Comparison of ENCODE assay signal across 32 mouse cellular contexts in the genomic region with DNA sequence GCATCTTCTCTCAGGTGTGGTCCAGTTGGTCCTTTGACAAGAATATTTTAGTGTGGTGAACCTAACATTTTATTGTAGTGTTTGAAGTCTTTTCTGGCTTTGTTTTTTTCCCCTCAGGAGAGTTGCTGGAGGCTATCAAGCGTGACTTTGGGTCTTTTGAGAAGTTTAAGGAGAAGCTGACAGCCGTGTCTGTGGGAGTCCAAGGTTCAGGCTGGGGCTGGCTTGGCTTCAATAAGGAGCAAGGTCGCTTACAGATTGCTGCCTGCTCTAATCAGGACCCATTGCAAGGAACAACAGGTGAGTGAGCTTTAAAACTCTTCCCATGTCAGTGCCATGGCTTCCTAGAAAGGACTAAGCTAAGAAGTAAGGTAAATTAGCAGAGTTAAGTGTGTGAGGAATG. TPM values are rescaled to one million over a fixed set of nuclear protein-coding genes. Genes with fewer than 3 reads are reported as not detected.
DNase-seq lines count a peak whose midpoint lies in the region; ATAC-seq and TF ChIP-seq lines count a peak whose summit lies in the region.
"Had no signal": no experiment of that assay in that cellular context is flagged by ENCODE, and none has a peak within 500 bp of the region (broad histone marks: within the 10 kb centered on the region; RNA-seq: fewer than 3 reads in every experiment).

No protein-coding gene starts in this region.

- H3K36me3 ChIP-seq in intestine, embryonic 16.5 days (ENCODE audit: control insufficient read depth, insufficient read depth, low read length): peaks cover 5% of the 10 kb centered on the region; the same call in 1 of the 2 replicates
- 0 out of 2 replicates have a peak, but pooled peaks cover 14% of the 10 kb centered on the region for H3K36me3 ChIP-seq in intestine, embryonic 15.5 days
- H3K36me3 ChIP-seq in kidney, adult 2 months (ENCODE audit: control insufficient read depth, insufficient read depth, low read length): peaks cover 12% of the 10 kb centered on the region
- H3K36me3 ChIP-seq in kidney, embryonic 14.5 days (ENCODE audit: control insufficient read depth, insufficient read depth, low read length): peaks cover 29% of the 10 kb centered on the region

- peak; percentile 91 for DNase-seq in kidney, adult 2 months
- DNase-seq in kidney, postnatal 14 days: peak; percentile 73
- no peak for DNase-seq in left cerebral cortex, postnatal 36 days (ENCODE audit: low spot score in 2 of 2)
- DNase-seq in spleen, postnatal 14 days (ENCODE audit: low spot score in 2 of 2): no peak
- DNase-seq: adrenal gland, adult 2 months; adrenal gland, postnatal 14 days; B cell, adult 2 months; cerebellum, adult 11 months; cerebellum, adult 8-10 months; cerebellum, postnatal 10 days; cerebellum, postnatal 36 days; embryo, embryonic 11 days; gastrocnemius, postnatal 25 days; heart, adult 18-20 months had no signal

- H3K4me1 ChIP-seq in intestine, embryonic 16.5 days (ENCODE audit: control insufficient read depth, insufficient read depth, low read length): peaks cover 6% of the 10 kb centered on the region; the same call in 1 of the 2 replicates
- H3K4me1 ChIP-seq in intestine, embryonic 15.5 days (replicated peaks): peaks cover 7% of the 10 kb centered on the region
- H3K4me1 ChIP-seq in kidney, adult 2 months (ENCODE audit: control insufficient read depth, insufficient read depth, low read length): peaks cover 3% of the 10 kb centered on the region; the same call in 1 of the 2 replicates
- H3K4me1 ChIP-seq in kidney, embryonic 14.5 days (ENCODE audit: control insufficient read depth, insufficient read depth, low read length): peaks cover 11% of the 10 kb centered on the region; the same call in 1 of the 2 replicates

- intact Hi-C loops in left cerebral cortex, postnatal 36 days (cut with DNase I): no loop called here

- no peak for TF ChIP-seq POLR2A in kidney, adult 2 months (IDR thresholded peaks at IDR 0.05; ENCODE audit: low read depth, low read length)

- H3K27ac ChIP-seq in intestine, embryonic 16.5 days (ENCODE audit: low read length): no peak overlapping the region
- H3K27ac ChIP-seq in intestine, embryonic 15.5 days: no peak overlapping the region
- peak overlapping the region; percentile 32 for H3K27ac ChIP-seq in kidney, adult 2 months (ENCODE audit: insufficient read depth, low read depth, low read length)
- no peak overlapping the region for H3K27ac ChIP-seq in kidney, embryonic 14.5 days (ENCODE audit: low read depth, low read length)
- H3K27ac ChIP-seq: embryonic facial prominence, embryonic 10.5 days; embryonic facial prominence, embryonic 13.5 days; forebrain, embryonic 12.5 days; forebrain, embryonic 15.5 days; heart, embryonic 10.5 days; heart, embryonic 13.5 days; hindbrain, embryonic 13.5 days had no signal

- no peaks in the 10 kb centered on the region for H3K27me3 ChIP-seq in intestine, embryonic 16.5 days (replicated peaks; ENCODE audit: control insufficient read depth, insufficient read depth, low read length)
- H3K27me3 ChIP-seq in intestine, embryonic 15.5 days (replicated peaks): no peaks in the 10 kb centered on the region
- no peaks in the 10 kb centered on the region for H3K27me3 ChIP-seq in kidney, adult 2 months (replicated peaks; ENCODE audit: control insufficient read depth, insufficient read depth, low read length)
- no peaks in the 10 kb centered on the region for H3K27me3 ChIP-seq in kidney, embryonic 14.5 days (ENCODE audit: control insufficient read depth, insufficient read depth, low read length)
- H3K27me3 ChIP-seq: CH12.LX; embryonic facial prominence, embryonic 13.5 days; forebrain, embryonic 12.5 days; forebrain, embryonic 15.5 days; heart, embryonic 13.5 days; hindbrain, embryonic 13.5 days; Patski had no signal

- no peak overlapping the region for H3K4me2 ChIP-seq in intestine, embryonic 16.5 days (ENCODE audit: low read depth, low read length)
- H3K4me2 ChIP-seq in intestine, embryonic 15.5 days (replicated peaks): no peak overlapping the region
- no peak overlapping the region for H3K4me2 ChIP-seq in kidney, embryonic 14.5 days (replicated peaks; ENCODE audit: low read depth, low read length)
- H3K4me2 ChIP-seq: embryonic facial prominence, embryonic 13.5 days; forebrain, embryonic 12.5 days; forebrain, embryonic 15.5 days; heart, embryonic 13.5 days; hindbrain, embryonic 13.5 days had no signal

- 0 out of 2 replicates have a peak, but pooled peaks have one; percentile 36 for ATAC-seq in intestine, embryonic 16.5 days
- ATAC-seq in intestine, embryonic 15.5 days: no peak
- ATAC-seq in kidney, embryonic 14.5 days (ENCODE audit: low FRiP score, low TSS enrichment): no peak
- ATAC-seq: forebrain, embryonic 15.5 days; hindbrain, embryonic 16.5 days; Patski had no signal

- no peak overlapping the region for H3K4me3 ChIP-seq in intestine, embryonic 16.5 days (ENCODE audit: low read length)
- H3K4me3 ChIP-seq in intestine, embryonic 15.5 days (replicated peaks): no peak overlapping the region
- no peak overlapping the region for H3K4me3 ChIP-seq in kidney, adult 2 months (ENCODE audit: insufficient read depth, low read depth, low read length)
- no peak overlapping the region for H3K4me3 ChIP-seq in kidney, embryonic 14.5 days (ENCODE audit: low read length)
- H3K4me3 ChIP-seq: embryonic facial prominence, embryonic 10.5 days; embryonic facial prominence, embryonic 13.5 days; erythroblast, embryonic 14.5 days; forebrain, embryonic 12.5 days; forebrain, embryonic 15.5 days; heart, embryonic 10.5 days; heart, embryonic 13.5 days; hindbrain, embryonic 13.5 days had no signal

- no peak overlapping the region for H3K9ac ChIP-seq in intestine, embryonic 16.5 days (ENCODE audit: low read depth, low read length)
- no peak overlapping the region for H3K9ac ChIP-seq in intestine, embryonic 15.5 days
- no peak overlapping the region for H3K9ac ChIP-seq in kidney, embryonic 14.5 days (ENCODE audit: low read depth, low read length)
- H3K9ac ChIP-seq: embryonic facial prominence, embryonic 13.5 days; forebrain, embryonic 12.5 days; forebrain, embryonic 15.5 days; heart, embryonic 13.5 days; hindbrain, embryonic 13.5 days had no signal

- no peak for TF ChIP-seq CTCF in kidney, adult 2 months (conservative IDR thresholded peaks at IDR 0.05; ENCODE audit: insufficient read depth, insufficient read length, low read depth, low read length)

- 78% methylated on average over 3 of the region's 3 CpGs for WGBS in intestine, embryonic 16.5 days
- 69% methylated on average over 3 of the region's 3 CpGs for WGBS in intestine, embryonic 15.5 days
- 39% methylated on average over 3 of the region's 3 CpGs for WGBS in kidney, adult 2 months
- 60% methylated on average over 3 of the region's 3 CpGs for WGBS in kidney, embryonic 14.5 days

- no peaks in the 10 kb centered on the region for H3K9me3 ChIP-seq in intestine, embryonic 16.5 days (ENCODE audit: control insufficient read depth, low read length)
- no peaks in the 10 kb centered on the region for H3K9me3 ChIP-seq in intestine, embryonic 15.5 days
- no peaks in the 10 kb centered on the region for H3K9me3 ChIP-seq in kidney, embryonic 14.5 days (ENCODE audit: control insufficient read depth, low read length)
- H3K9me3 ChIP-seq: embryonic facial prominence, embryonic 10.5 days; embryonic facial prominence, embryonic 13.5 days; forebrain, embryonic 12.5 days; forebrain, embryonic 15.5 days; G1E; heart, embryonic 10.5 days; heart, embryonic 13.5 days; hindbrain, embryonic 13.5 days had no signal

RNA-seq across cellular contexts. Expression of gene Sod2, which starts 6.7 kb away (rescaled TPM):
- polyA plus RNA-seq in intestine, embryonic 16.5 days (2015; fragmentation: Nextera tagmentation; extraction: Ambion mirVana): 191 and 196 TPM in 2 replicates
- polyA plus RNA-seq in intestine, embryonic 15.5 days (2015; fragmentation: Nextera tagmentation; extraction: Ambion mirVana): 163 and 167 TPM in 2 replicates
- 731 and 1,146 TPM in 2 replicates for polyA plus RNA-seq in kidney, adult 2 months (2012; rRNA removed)
- polyA plus RNA-seq in kidney, embryonic 14.5 days (2014; fragmentation: Nextera tagmentation; extraction: Ambion mirVana): 139 and 144 TPM in 2 replicates
- total RNA-seq in left cerebral cortex, postnatal 36 days (2021): 100 to 1,000 TPM; 272 to 281 TPM

RNA-seq across cellular contexts. Expression of gene Wtap, which starts 19.3 kb away (rescaled TPM):
- 86.6 and 96.8 TPM in 2 replicates for polyA plus RNA-seq in intestine, embryonic 16.5 days (2015; fragmentation: Nextera tagmentation; extraction: Ambion mirVana)
- polyA plus RNA-seq in intestine, embryonic 15.5 days (2015; fragmentation: Nextera tagmentation; extraction: Ambion mirVana): 109 and 120 TPM in 2 replicates
- polyA plus RNA-seq in kidney, adult 2 months (2012; rRNA removed): 17.3 and 23.9 TPM in 2 replicates
- 146 and 173 TPM in 2 replicates for polyA plus RNA-seq in kidney, embryonic 14.5 days (2014; fragmentation: Nextera tagmentation; extraction: Ambion mirVana)
- 10 to 100 TPM; 47.6 to 51.5 TPM for total RNA-seq in left cerebral cortex, postnatal 36 days (2021)

RNA-seq across cellular contexts. Expression of gene Gpr31b, which starts 38.8 kb away (rescaled TPM):
- not detected in 2 replicates for polyA plus RNA-seq in intestine, embryonic 16.5 days (2015; fragmentation: Nextera tagmentation; extraction: Ambion mirVana)
- 0.16 TPM in 1 of 2 replicates, not detected in the other for polyA plus RNA-seq in intestine, embryonic 15.5 days (2015; fragmentation: Nextera tagmentation; extraction: Ambion mirVana)
- polyA plus RNA-seq in kidney, adult 2 months (2012; rRNA removed): 0.11 and 0.22 TPM in 2 replicates
- not detected in 2 replicates for polyA plus RNA-seq in kidney, embryonic 14.5 days (2014; fragmentation: Nextera tagmentation; extraction: Ambion mirVana)
- not detected for total RNA-seq in left cerebral cortex, postnatal 36 days (2021)
- total RNA-seq: adrenal gland, postnatal 14 days; gastrocnemius, adult 8-10 months; gastrocnemius, postnatal 25 days; hematopoietic stem cell, adult 5-6 weeks had no signal
- polyA plus RNA-seq: cortical plate, adult 2 months; embryonic facial prominence, embryonic 10.5 days; embryonic facial prominence, embryonic 13.5 days; erythroblast, embryonic 14.5 days; forebrain, embryonic 12.5 days; forebrain, embryonic 15.5 days; G1E; heart, embryonic 10.5 days; heart, embryonic 13.5 days; hindbrain, embryonic 13.5 days; Patski had no signal

RNA-seq across cellular contexts. Expression of gene Tcp10b, which starts 47.6 kb away (rescaled TPM):
- 0.16 and 0.21 TPM in 2 replicates for polyA plus RNA-seq in intestine, embryonic 16.5 days (2015; fragmentation: Nextera tagmentation; extraction: Ambion mirVana)
- polyA plus RNA-seq in intestine, embryonic 15.5 days (2015; fragmentation: Nextera tagmentation; extraction: Ambion mirVana): 0.16 TPM in 1 of 2 replicates, not detected in the other
- polyA plus RNA-seq in kidney, adult 2 months (2012; rRNA removed): 0.14 and 0.42 TPM in 2 replicates
- 0.23 TPM in 1 of 2 replicates, not detected in the other for polyA plus RNA-seq in kidney, embryonic 14.5 days (2014; fragmentation: Nextera tagmentation; extraction: Ambion mirVana)
- under 1 TPM; 0.20 to 0.47 TPM for total RNA-seq in left cerebral cortex, postnatal 36 days (2021)
- total RNA-seq: CH12.LX; G1E; heart, adult 18-20 months; hematopoietic stem cell, adult 5-6 weeks had no signal
- polyA plus RNA-seq: embryonic facial prominence, embryonic 10.5 days; embryonic facial prominence, embryonic 13.5 days; erythroblast, embryonic 14.5 days; forebrain, embryonic 15.5 days; G1E; heart, embryonic 10.5 days; heart, embryonic 13.5 days had no signal

RNA-seq across cellular contexts. Expression of gene Acat2, which starts 52.8 kb away (rescaled TPM):
- 253 and 259 TPM in 2 replicates for polyA plus RNA-seq in intestine, embryonic 16.5 days (2015; fragmentation: Nextera tagmentation; extraction: Ambion mirVana)
- polyA plus RNA-seq in intestine, embryonic 15.5 days (2015; fragmentation: Nextera tagmentation; extraction: Ambion mirVana): 230 and 240 TPM in 2 replicates
- polyA plus RNA-seq in kidney, adult 2 months (2012; rRNA removed): 44.3 and 54.3 TPM in 2 replicates
- polyA plus RNA-seq in kidney, embryonic 14.5 days (2014; fragmentation: Nextera tagmentation; extraction: Ambion mirVana): 78.4 and 95.7 TPM in 2 replicates
- total RNA-seq in left cerebral cortex, postnatal 36 days (2021): 10 to 100 TPM; 52.7 to 68.9 TPM

Comparison
In these comparisons a context has a peak if more than half of its experiments do, and no peak if none do; other contexts are left out.
1. DNase-seq: peak in kidney, adult 2 months (single experiment) and kidney, postnatal 14 days (single experiment); none in left cerebral cortex, postnatal 36 days (0 of 2) and spleen, postnatal 14 days (0 of 2).